Mouse (Mus musculus) heart, adult 2 months (tissue): ENCODE measurements around the gene Rgs3.

Source experiments
- CTCF ChIP-seq: fragments of 200-600 bp; IDR thresholded peaks from 2 replicates; pipeline ENCODE4 v1.8.1; 2022; ENCODE audit warnings: antibody characterized with exemption, mild to moderate bottlenecking, moderate library complexity
- EP300 ChIP-seq: fragments of 200-500 bp; IDR thresholded peaks from 2 replicates; pipeline ENCODE4 v1.6.1; 2011; ENCODE audit warnings: low read depth, low read length, control low read depth; ENCODE audit not compliant: insufficient read depth
- POLR2A ChIP-seq: fragments of 200-500 bp; IDR thresholded peaks from 2 replicates; pipeline ENCODE4 v1.6.1; 2011; ENCODE audit warnings: mild to moderate bottlenecking, low read depth, low read length, control low read depth; ENCODE audit not compliant: insufficient read depth

DNA sequence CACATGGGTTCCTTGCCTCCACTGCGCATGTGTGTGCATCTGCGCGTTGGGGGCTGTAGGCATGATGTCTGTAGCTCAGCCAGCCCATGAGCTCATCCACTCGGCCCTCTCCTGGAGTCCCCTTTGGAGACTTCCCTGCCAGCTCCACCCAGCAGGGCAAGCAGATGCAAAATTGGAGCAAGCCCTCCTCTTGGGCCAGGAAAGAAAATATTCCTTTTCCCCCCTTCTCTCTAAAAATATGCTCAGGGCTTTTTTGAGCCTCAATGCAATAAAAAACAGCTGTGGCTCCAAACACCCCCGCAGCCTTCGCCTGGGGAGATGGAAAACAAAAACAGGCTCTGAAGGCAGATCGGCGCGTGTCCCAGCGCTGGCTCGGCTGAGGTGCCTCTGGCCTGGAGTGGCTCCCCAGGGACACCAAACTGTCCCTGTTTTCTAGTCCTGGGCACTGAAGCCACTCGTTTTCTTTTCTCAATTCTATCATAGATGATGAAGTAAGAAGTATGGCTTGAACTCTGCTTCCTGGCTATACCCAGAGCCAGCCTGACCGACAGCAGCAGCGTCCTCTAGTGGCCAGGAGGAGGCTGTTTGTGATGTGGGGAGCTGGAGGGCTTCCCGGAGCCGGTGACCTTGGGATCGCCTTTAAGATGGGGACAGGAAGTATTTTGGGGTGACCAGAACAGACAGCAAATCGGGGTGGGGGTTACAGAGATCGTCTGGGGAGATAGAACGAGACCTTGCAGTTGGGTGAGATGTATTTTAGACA is 168.1 kb downstream of the Rgs3 start:
- TF ChIP-seq EP300 (peak; percentile 67; the same call in 1 of the 2 replicates), CTCF (peak; percentile 62), POLR2A (no peak)
